ENCODE assay signal across 8 mouse cellular contexts in the genomic region with DNA sequence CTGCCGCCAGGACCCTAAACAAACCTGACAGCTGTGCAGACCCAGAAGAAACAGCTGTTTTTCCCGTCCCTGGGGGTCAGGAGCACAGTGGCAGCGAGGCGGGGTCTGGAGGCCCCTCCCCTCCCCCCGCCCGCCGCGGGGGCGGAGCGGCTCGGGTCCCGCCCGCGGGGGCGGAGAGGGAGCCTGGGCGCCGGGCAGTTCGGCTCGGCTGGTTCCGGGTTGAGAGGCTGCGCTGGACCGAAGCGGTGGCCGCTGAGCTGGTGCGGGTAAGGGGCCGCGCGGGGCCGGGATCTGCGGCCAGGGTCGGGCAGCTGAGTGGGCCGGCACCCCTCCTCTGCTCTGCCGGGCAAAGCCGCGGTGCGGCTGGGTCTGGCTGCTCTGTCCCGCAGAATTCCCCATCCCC. TPM values are rescaled to one million over a fixed set of nuclear protein-coding genes. Genes with fewer than 3 reads are reported as not detected.
DNase-seq lines count a peak whose midpoint lies in the region; ATAC-seq and TF ChIP-seq lines count a peak whose summit lies in the region.

A gene (plus strand): TSS at position 202 of the 403 bp plus-strand sequence.

- TF ChIP-seq EP300 in heart, postnatal 0 days (IDR thresholded peaks at IDR 0.05; ENCODE audit: low read depth), result no peak

- peak; percentile 63 for ATAC-seq in forebrain, embryonic 13.5 days
- peak; percentile 83 for ATAC-seq in heart, postnatal 0 days (ENCODE audit: insufficient read depth, low read depth)
- ATAC-seq in neural tube, embryonic 15.5 days (ENCODE audit: low FRiP score), result peak; percentile 73

- no peaks in the 10 kb centered on the region for H3K36me3 ChIP-seq in forebrain, embryonic 13.5 days (ENCODE audit: poor library complexity, severe bottlenecking)
- H3K36me3 ChIP-seq in heart, postnatal 0 days (replicated peaks; ENCODE audit: control insufficient read depth, insufficient read depth, low read length), result no peaks in the 10 kb centered on the region; the same call in 1 of the 2 replicates
- no peaks in the 10 kb centered on the region for H3K36me3 ChIP-seq in neural tube, embryonic 15.5 days

- WGBS in forebrain, embryonic 13.5 days, result 0% methylated on average over 24 of the region's 37 CpGs
- 0% methylated on average over 26 of the region's 37 CpGs for WGBS in heart, postnatal 0 days
- WGBS in lung, adult 2 months, result under 1% methylated on average over 30 of the region's 37 CpGs
- 1% methylated on average over 29 of the region's 37 CpGs for WGBS in neural tube, embryonic 15.5 days

- peaks cover 3% of the 10 kb centered on the region; the same call in 1 of the 2 replicates for H3K4me1 ChIP-seq in brown adipose tissue, adult 24 weeks (ENCODE audit: control insufficient read depth, insufficient read depth, insufficient read length, low read length)
- peaks cover 57% of the 10 kb centered on the region for H3K4me1 ChIP-seq in forebrain, embryonic 13.5 days
- H3K4me1 ChIP-seq in heart, postnatal 0 days (ENCODE audit: control insufficient read depth, insufficient read depth), result 0 out of 2 replicates have a peak, but pooled peaks cover 9% of the 10 kb centered on the region
- H3K4me1 ChIP-seq in lung, adult 2 months (ENCODE audit: control insufficient read depth, insufficient read depth, low read length), result peaks cover 4% of the 10 kb centered on the region
- H3K4me1 ChIP-seq in neural tube, embryonic 15.5 days, result peaks cover 60% of the 10 kb centered on the region

- H3K27me3 ChIP-seq in forebrain, embryonic 13.5 days, result peaks cover 9% of the 10 kb centered on the region; the same call in 1 of the 2 replicates
- H3K27me3 ChIP-seq in heart, postnatal 0 days (ENCODE audit: control insufficient read depth, insufficient read depth, low read length), result peaks cover 17% of the 10 kb centered on the region
- H3K27me3 ChIP-seq in neural tube, embryonic 15.5 days (replicated peaks), result no peaks in the 10 kb centered on the region

- no peak within 1 kb of the TSS for H3K27ac ChIP-seq in brown adipose tissue, adult 24 weeks (replicated peaks; ENCODE audit: low read depth, low read length)
- H3K27ac ChIP-seq in forebrain, embryonic 13.5 days, result peak within 1 kb of the TSS; percentile 54
- H3K27ac ChIP-seq in heart, postnatal 0 days (ENCODE audit: low read depth), result no peak within 1 kb of the TSS
- peak within 1 kb of the TSS; percentile 91 for H3K27ac ChIP-seq in neural tube, embryonic 15.5 days (replicated peaks)

- DNase-seq in CD8-positive naive resting alpha-beta T cell, adult 2 months (ENCODE audit: low read depth in 2 of 2, low spot score in 2 of 2), result peak; percentile 16 to 40
- DNase-seq in heart, postnatal 0 days (ENCODE audit: low spot score), result peak; percentile 56
- DNase-seq in kidney, postnatal 36 days, result peak; percentile 85 to 94
- DNase-seq in lung, adult 2 months, result peak; percentile 73
- peak; percentile 49 to 53 for DNase-seq in thymus, adult 18-20 months

- peak within 1 kb of the TSS; percentile 79 for H3K9ac ChIP-seq in forebrain, embryonic 13.5 days
- H3K9ac ChIP-seq in heart, postnatal 0 days (replicated peaks; ENCODE audit: low read depth, low read length), result peak within 1 kb of the TSS; percentile 36; the same call in 1 of the 2 replicates
- H3K9ac ChIP-seq in neural tube, embryonic 15.5 days (replicated peaks), result peak within 1 kb of the TSS; percentile 89

- peak within 1 kb of the TSS; percentile 100 for H3K4me2 ChIP-seq in forebrain, embryonic 13.5 days
- H3K4me2 ChIP-seq in heart, postnatal 0 days (ENCODE audit: low read depth, low read length), result peak within 1 kb of the TSS; percentile 96
- H3K4me2 ChIP-seq in neural tube, embryonic 15.5 days, result peak within 1 kb of the TSS; percentile 89

- H3K9me3 ChIP-seq in forebrain, embryonic 13.5 days (replicated peaks), result no peaks in the 10 kb centered on the region
- 0 out of 2 replicates have a peak, but pooled peaks cover 5% of the 10 kb centered on the region for H3K9me3 ChIP-seq in heart, postnatal 0 days (replicated peaks; ENCODE audit: control insufficient read depth, low read length)
- H3K9me3 ChIP-seq in neural tube, embryonic 15.5 days (replicated peaks), result no peaks in the 10 kb centered on the region

- TF ChIP-seq CTCF in heart, postnatal 0 days (IDR thresholded peaks at IDR 0.05; ENCODE audit: low read depth), result peak; percentile 7; the same call in 1 of the 2 replicates
- no peak for TF ChIP-seq CTCF in lung, adult 2 months (IDR thresholded peaks at IDR 0.05; ENCODE audit: insufficient read depth, low read length)

- peak within 1 kb of the TSS; percentile 67 for H3K4me3 ChIP-seq in brown adipose tissue, adult 24 weeks (ENCODE audit: insufficient read depth, low read depth, low read length)
- H3K4me3 ChIP-seq in forebrain, embryonic 13.5 days, result peak within 1 kb of the TSS; percentile 65
- peak within 1 kb of the TSS; percentile 70 for H3K4me3 ChIP-seq in heart, postnatal 0 days (ENCODE audit: low read depth, low read length)
- H3K4me3 ChIP-seq in lung, adult 2 months (replicated peaks; ENCODE audit: extremely low read depth, low read depth, low read length), result peak within 1 kb of the TSS; percentile 69
- H3K4me3 ChIP-seq in neural tube, embryonic 15.5 days (replicated peaks), result peak within 1 kb of the TSS; percentile 87

- peak; percentile 66; the same call in 1 of the 2 replicates for TF ChIP-seq POLR2A in lung, adult 2 months (IDR thresholded peaks at IDR 0.05; ENCODE audit: borderline replicate concordance, extremely low read depth, low read depth, low read length)

RNA-seq across cellular contexts. Expression of the gene that starts here (rescaled TPM):
- polyA plus RNA-seq in brown adipose tissue, adult 24 weeks (2012; ENCODE audit: insufficient read depth, insufficient read length, missing spikeins), result 0.40 and 0.50 TPM in 2 replicates
- 6.7 and 7.6 TPM in 2 replicates for polyA plus RNA-seq in forebrain, embryonic 13.5 days (2015; fragmentation: Nextera tagmentation; extraction: Ambion mirVana)
- total RNA-seq in heart, postnatal 0 days (2014; rRNA removed; ENCODE audit: low replicate concordance), result 0.89 and 1.1 TPM in 2 replicates
- 0.84 and 0.87 TPM in 2 replicates for polyA plus RNA-seq in heart, postnatal 0 days (2015; fragmentation: Nextera tagmentation; extraction: Ambion mirVana)
- polyA plus RNA-seq in lung, adult 2 months (2012; rRNA removed), result 18.6 and 19.7 TPM in 2 replicates
- polyA plus RNA-seq in neural tube, embryonic 15.5 days (2015; fragmentation: Nextera tagmentation; extraction: Ambion mirVana), result 20.9 and 25.5 TPM in 2 replicates

Comparison
In these comparisons a context has a peak if more than half of its experiments do, and no peak if none do; other contexts are left out.
1. DNase-seq: peak in every context shown above with its lines; median percentile 90 in kidney, postnatal 36 days; 73 in lung, adult 2 months; 56 in heart, postnatal 0 days; 51 in thymus, adult 18-20 months; 28 in CD8-positive naive resting alpha-beta T cell, adult 2 months.
2. H3K27ac ChIP-seq: peak in forebrain, embryonic 13.5 days (single experiment) and neural tube, embryonic 15.5 days (single experiment); none in brown adipose tissue, adult 24 weeks (single experiment) and heart, postnatal 0 days (single experiment).
3. H3K9ac ChIP-seq: peak in every context shown above with its lines; median percentile 89 in neural tube, embryonic 15.5 days; 79 in forebrain, embryonic 13.5 days; 36 in heart, postnatal 0 days.
4. Peak in every context shown above with its lines, with median percentiles within 50 percentile points of each other: H3K4me3 ChIP-seq, ATAC-seq and H3K4me2 ChIP-seq.